10 mouse cellular contexts compared by ENCODE assay signal in genomic region chr1:39962840-39963239, GRCm38 (mm10).
A peak's percentile ranks its signal among the peaks of the same experiment; 100 is the strongest.
DNase-seq lines count a peak whose midpoint lies in the region; ATAC-seq lines count a peak whose summit lies in the region.
"Had no signal": no experiment of that assay in that cellular context is flagged by ENCODE, and none has a peak within 500 bp of the region (broad histone marks: within the 10 kb centered on the region; RNA-seq: fewer than 3 reads in every experiment).

No protein-coding gene starts in this region.

- no peak for ATAC-seq in hindbrain, embryonic 13.5 days (ENCODE audit: low FRiP score)
- no peak for ATAC-seq in hindbrain, embryonic 12.5 days (ENCODE audit: low FRiP score)
- no peak for ATAC-seq in midbrain, embryonic 13.5 days

- peak overlapping the region; percentile 48 for H3K27ac ChIP-seq in hindbrain, embryonic 13.5 days
- no peak overlapping the region for H3K27ac ChIP-seq in hindbrain, embryonic 12.5 days
- H3K27ac ChIP-seq in midbrain, embryonic 13.5 days = peak overlapping the region; percentile 60

- DNase-seq in right cerebral cortex, postnatal 36 days (ENCODE audit: low spot score in 2 of 2) = peak; percentile 49 to 54
- DNase-seq in right cerebral cortex, postnatal 14 days = no peak
- DNase-seq in adipocyte (ENCODE audit: low spot score) = no peak
- no peak for DNase-seq in liver
- DNase-seq: adrenal gland, postnatal 14 days; cerebellum, adult 11-12 months; lung, adult 18-20 months had no signal

- H3K4me2 ChIP-seq in hindbrain, embryonic 13.5 days = no peak overlapping the region
- H3K4me2 ChIP-seq in hindbrain, embryonic 12.5 days (replicated peaks) = no peak overlapping the region
- no peak overlapping the region for H3K4me2 ChIP-seq in midbrain, embryonic 13.5 days (replicated peaks)

- peaks cover 69% of the 10 kb centered on the region for H3K4me1 ChIP-seq in hindbrain, embryonic 13.5 days (replicated peaks)
- H3K4me1 ChIP-seq in hindbrain, embryonic 12.5 days = peaks cover 38% of the 10 kb centered on the region
- H3K4me1 ChIP-seq in midbrain, embryonic 13.5 days (replicated peaks) = peaks cover 73% of the 10 kb centered on the region

- 89% methylated on average over 8 of the region's 8 CpGs for WGBS in hindbrain, embryonic 13.5 days
- 91% methylated on average over 8 of the region's 8 CpGs for WGBS in hindbrain, embryonic 12.5 days
- 82% methylated on average over 8 of the region's 8 CpGs for WGBS in midbrain, embryonic 13.5 days

- peaks cover 24% of the 10 kb centered on the region for H3K36me3 ChIP-seq in hindbrain, embryonic 13.5 days
- peaks cover 20% of the 10 kb centered on the region; the same call in 1 of the 2 replicates for H3K36me3 ChIP-seq in hindbrain, embryonic 12.5 days
- H3K36me3 ChIP-seq in midbrain, embryonic 13.5 days = peaks cover 17% of the 10 kb centered on the region

- no peaks in the 10 kb centered on the region for H3K27me3 ChIP-seq in hindbrain, embryonic 13.5 days
- no peaks in the 10 kb centered on the region for H3K27me3 ChIP-seq in hindbrain, embryonic 12.5 days
- H3K27me3 ChIP-seq in midbrain, embryonic 13.5 days = no peaks in the 10 kb centered on the region

- H3K9me3 ChIP-seq in hindbrain, embryonic 13.5 days = no peaks in the 10 kb centered on the region
- no peaks in the 10 kb centered on the region for H3K9me3 ChIP-seq in hindbrain, embryonic 12.5 days (replicated peaks)
- H3K9me3 ChIP-seq in midbrain, embryonic 13.5 days = no peaks in the 10 kb centered on the region

- no peak overlapping the region for H3K9ac ChIP-seq in hindbrain, embryonic 13.5 days
- no peak overlapping the region for H3K9ac ChIP-seq in hindbrain, embryonic 12.5 days
- no peak overlapping the region for H3K9ac ChIP-seq in midbrain, embryonic 13.5 days (replicated peaks)

- no peak overlapping the region for H3K4me3 ChIP-seq in hindbrain, embryonic 13.5 days
- H3K4me3 ChIP-seq in hindbrain, embryonic 12.5 days = no peak overlapping the region
- no peak overlapping the region for H3K4me3 ChIP-seq in midbrain, embryonic 13.5 days (replicated peaks)

Comparison
In these comparisons a context has a peak if more than half of its experiments do, and no peak if none do; other contexts are left out.
1. DNase-seq: peak in right cerebral cortex, postnatal 36 days (2 of 2); none in right cerebral cortex, postnatal 14 days (single experiment), adipocyte (single experiment) and liver (single experiment).